Mouse (Mus musculus): ENCODE results near the gene Pip5k1c.

The Pip5k1c gene

DNA sequence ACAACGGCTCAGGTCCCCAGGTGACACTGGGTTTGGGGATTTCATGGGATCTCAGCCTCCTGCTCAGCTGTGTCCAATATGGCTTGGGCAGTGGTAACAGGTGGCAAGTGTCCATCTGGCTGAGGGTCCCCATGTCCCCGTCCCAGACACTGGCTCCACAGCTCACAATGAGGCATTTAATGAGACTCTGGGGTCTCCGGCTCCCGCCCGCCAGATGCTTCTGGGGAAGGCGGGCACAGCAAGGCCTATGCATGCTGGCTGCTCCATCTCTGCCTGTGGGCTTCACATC, 74.4 kb downstream of the Pip5k1c start:
- in situ Hi-C loops (cut with MboI, MseI): no loop called here
